Mouse (Mus musculus): Measurements from ENCODE around the gene D930020B18Rik.

DNA sequence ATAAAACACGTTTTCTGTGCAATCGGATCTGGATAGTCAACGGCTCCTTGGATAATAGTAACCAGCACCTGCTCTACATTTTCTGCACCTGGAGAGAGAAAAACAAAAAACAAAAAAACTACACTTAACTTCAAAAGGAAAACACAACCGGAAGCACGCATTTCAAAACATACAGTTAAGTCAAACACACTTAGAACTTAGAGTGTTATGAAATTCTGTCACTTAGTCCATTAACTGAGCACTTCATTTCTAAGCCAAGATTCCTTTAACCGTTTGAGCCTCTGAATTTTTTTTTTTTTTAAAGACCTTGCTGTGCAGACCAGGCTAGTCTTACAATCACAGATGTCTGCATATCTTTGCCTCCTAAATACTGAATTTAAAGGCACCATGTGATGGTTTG, 40.1 kb upstream of the D930020B18Rik start:
- TF ChIP-seq TAL1 (IDR thresholded peaks at IDR 0.05; ENCODE audit: low read length) (no peak), GATA1 (IDR thresholded peaks at IDR 0.05; ENCODE audit: low read length) (no peak)
